Mouse (Mus musculus) embryonic fibroblast, embryonic 13.5 days (primary cell): ENCODE measurements around the gene Myo15b. TPM values are rescaled to one million over a fixed set of nuclear protein-coding genes. Genes with fewer than 3 reads are reported as not detected.

ENCODE experiments used
- H3K27ac ChIP-seq: 2 replicates; pipeline ENCODE4 v1.5.1; 2012; ENCODE audit warnings: low read length, control low read depth, inconsistent platforms; ENCODE audit not compliant: insufficient read depth
- H3K4me1 ChIP-seq: 2 replicates; pipeline ENCODE4 v1.6.1; 2011; ENCODE audit warnings: low read length; ENCODE audit not compliant: control insufficient read depth, insufficient read depth
- H3K4me3 ChIP-seq: 2 replicates; pipeline ENCODE4 v1.5.1; 2011; ENCODE audit warnings: mild to moderate bottlenecking, control low read depth, low read length; ENCODE audit not compliant: insufficient read depth
- CTCF ChIP-seq: IDR thresholded peaks from 2 replicates; pipeline ENCODE4 v1.5.1; 2011; ENCODE audit warnings: mild to moderate bottlenecking, control low read depth, low read length, moderate library complexity, borderline replicate concordance; ENCODE audit not compliant: insufficient read depth
- POLR2A ChIP-seq: IDR thresholded peaks from 2 replicates; pipeline ENCODE4 v1.6.1; 2011; ENCODE audit warnings: low read depth, mild to moderate bottlenecking, control low read depth, low read length, moderate library complexity
- polyA plus RNA-seq: library from polyadenylated mRNA; stranded (reverse); fragments of >200 nt; gene quantifications from 2 replicates; pipeline ENCODE4 v1.2.4, GENCODE M21; 2011; ENCODE audit warnings: low read depth; ENCODE audit not compliant: missing spikeins, insufficient read length

Myo15b gene
- polyA plus RNA-seq, 1 experiment: not detected

GRCm38 (mm10) chr11:115814605-115815450 lies 43.4 kb upstream of the Myo15b start, which contains the start of gene Tsen54:
Tsen54 (plus strand) TSS chr11:115814724.
- Histone ChIP-seq H3K4me3 (peak within 1 kb of the TSS; percentile 71), H3K27ac (no peak within 1 kb of the TSS), H3K4me1 (peaks cover 2% of the 10 kb centered on the region; the same call in 1 of the 2 replicates)
- TF ChIP-seq POLR2A: peak; percentile 73
- no peak for TF ChIP-seq CTCF

- Histone ChIP-seq H3K27ac (no peak overlapping the region), H3K4me1 (peaks cover 4% of the 10 kb centered on the region; the same call in 1 of the 2 replicates), H3K4me3 (no peak overlapping the region)
- no peak for TF ChIP-seq POLR2A
These were observed 40.9 kb upstream of the Myo15b start for GRCm38 (mm10) chr11:115817331-115817730.

- H3K4me3 ChIP-seq: no peak overlapping the region
- H3K27ac ChIP-seq: no peak overlapping the region
- peaks cover 4% of the 10 kb centered on the region; the same call in 1 of the 2 replicates for H3K4me1 ChIP-seq
- TF ChIP-seq POLR2A (no peak), CTCF (no peak)
These were observed 38.1 kb upstream of the Myo15b start for GRCm38 (mm10) chr11:115819915-115820623.

- TF ChIP-seq CTCF (no peak), POLR2A (no peak)
- no peak overlapping the region for H3K4me3 ChIP-seq
- peaks cover 4% of the 10 kb centered on the region; the same call in 1 of the 2 replicates for H3K4me1 ChIP-seq
- H3K27ac ChIP-seq: peak overlapping the region; percentile 19; the same call in 1 of the 2 replicates
These were observed 37.2 kb upstream of the Myo15b start for GRCm38 (mm10) chr11:115821001-115821400.

GRCm38 (mm10) chr11:115823774-115824740 lies 34.1 kb upstream of the Myo15b start, which contains the start of gene Llgl2:
Llgl2 (plus strand) TSS chr11:115824049.
- TF ChIP-seq POLR2A (peak; percentile 74), CTCF (no peak)
- H3K4me1 ChIP-seq: peaks cover 8% of the 10 kb centered on the region; the same call in 1 of the 2 replicates
- H3K4me3 ChIP-seq: peak within 1 kb of the TSS; percentile 54
- no peak within 1 kb of the TSS for H3K27ac ChIP-seq

- Histone ChIP-seq H3K27ac (no peak overlapping the region), H3K4me1 (peaks cover 8% of the 10 kb centered on the region; the same call in 1 of the 2 replicates), H3K4me3 (peak overlapping the region; percentile 54)
- TF ChIP-seq POLR2A (no peak), CTCF (no peak)
These were observed 33.4 kb upstream of the Myo15b start for GRCm38 (mm10) chr11:115824813-115825212.

GRCm38 (mm10) chr11:115826487-115826886 lies 31.7 kb upstream of the Myo15b start:
- H3K4me3 ChIP-seq: no peak overlapping the region
- no peak for TF ChIP-seq POLR2A
- TF ChIP-seq CTCF: no peak
- no peak overlapping the region for H3K27ac ChIP-seq
- H3K4me1 ChIP-seq: peaks cover 4% of the 10 kb centered on the region; the same call in 1 of the 2 replicates

- Histone ChIP-seq H3K27ac (no peak overlapping the region), H3K4me1 (peaks cover 4% of the 10 kb centered on the region; the same call in 1 of the 2 replicates), H3K4me3 (no peak overlapping the region)
- TF ChIP-seq CTCF (no peak), POLR2A (no peak)
These were observed 30.6 kb upstream of the Myo15b start for GRCm38 (mm10) chr11:115827624-115828023.

GRCm38 (mm10) chr11:115829036-115829435 lies 29.2 kb upstream of the Myo15b start:
- Histone ChIP-seq H3K4me1 (peaks cover 4% of the 10 kb centered on the region), H3K27ac (no peak overlapping the region), H3K4me3 (no peak overlapping the region)
- TF ChIP-seq POLR2A (no peak), CTCF (no peak)
